Mouse (Mus musculus): Measurements from ENCODE around the gene Cd24a.

Cd24a gene

DNA sequence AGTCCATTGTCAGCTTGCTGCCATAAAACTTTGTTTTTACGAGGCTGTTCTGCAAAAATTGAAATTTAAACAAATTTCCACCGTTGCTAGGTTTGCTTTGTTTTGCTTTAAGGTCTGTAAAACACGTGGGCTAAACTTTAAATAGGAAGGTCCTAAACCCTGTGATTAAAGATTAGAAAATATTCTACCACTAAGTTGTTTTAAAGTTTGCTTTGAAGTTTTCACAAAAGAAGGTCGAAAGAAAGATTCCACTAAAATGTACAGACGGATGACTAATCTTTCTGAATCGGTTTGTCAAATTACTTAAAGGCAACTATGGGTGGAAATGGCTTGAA is at the start of gene Cd24a:
TSS of gene Cd24a (plus strand) at position 288 of the 335 bp plus-strand sequence.
- no peak for DNase-seq

GRCm38 (mm10) chr10:43534382-43534781 is 43.7 kb upstream of the Cd24a start:
- no peak for DNase-seq

DNA sequence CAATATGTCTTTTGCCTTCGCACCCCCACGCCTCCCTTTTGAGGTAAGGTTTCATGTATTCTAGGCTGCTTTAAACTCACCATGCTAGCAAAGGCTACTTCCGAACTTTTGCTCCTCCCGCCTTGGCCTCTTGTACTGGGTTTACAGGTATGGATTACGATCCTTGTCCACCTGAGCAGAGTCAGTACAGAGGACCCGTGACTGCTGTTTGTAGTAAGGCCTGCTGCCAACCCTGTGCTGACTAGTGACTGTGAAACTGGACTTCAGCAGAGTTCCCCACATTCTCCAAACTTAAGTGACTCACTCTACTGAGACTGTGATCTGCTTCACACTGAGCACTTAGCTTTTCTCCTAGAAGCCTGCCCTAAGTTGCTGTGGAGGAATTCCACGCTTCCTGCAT is 40.4 kb upstream of the Cd24a start:
- no peak for DNase-seq

DNA sequence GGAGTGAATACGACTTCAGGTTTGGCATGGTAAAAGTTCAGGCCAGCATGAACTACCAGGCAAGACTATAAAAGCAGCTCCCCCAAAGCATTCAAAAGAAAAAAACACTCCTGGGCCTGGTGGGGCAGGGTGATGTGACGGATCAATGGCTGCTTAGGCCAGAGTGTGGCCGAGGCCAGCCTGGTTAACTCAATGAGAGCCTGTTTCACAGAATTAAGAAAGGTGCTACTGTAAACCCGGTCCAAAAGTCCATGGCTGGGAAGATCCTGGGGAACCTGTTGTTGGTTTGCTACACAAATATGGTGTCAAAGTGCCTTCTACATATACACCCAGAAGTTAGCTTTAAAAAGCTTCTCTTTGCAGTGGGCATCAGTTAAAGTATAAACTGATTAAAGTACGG is 39.3 kb upstream of the Cd24a start:
- DNase-seq: no peak

DNA sequence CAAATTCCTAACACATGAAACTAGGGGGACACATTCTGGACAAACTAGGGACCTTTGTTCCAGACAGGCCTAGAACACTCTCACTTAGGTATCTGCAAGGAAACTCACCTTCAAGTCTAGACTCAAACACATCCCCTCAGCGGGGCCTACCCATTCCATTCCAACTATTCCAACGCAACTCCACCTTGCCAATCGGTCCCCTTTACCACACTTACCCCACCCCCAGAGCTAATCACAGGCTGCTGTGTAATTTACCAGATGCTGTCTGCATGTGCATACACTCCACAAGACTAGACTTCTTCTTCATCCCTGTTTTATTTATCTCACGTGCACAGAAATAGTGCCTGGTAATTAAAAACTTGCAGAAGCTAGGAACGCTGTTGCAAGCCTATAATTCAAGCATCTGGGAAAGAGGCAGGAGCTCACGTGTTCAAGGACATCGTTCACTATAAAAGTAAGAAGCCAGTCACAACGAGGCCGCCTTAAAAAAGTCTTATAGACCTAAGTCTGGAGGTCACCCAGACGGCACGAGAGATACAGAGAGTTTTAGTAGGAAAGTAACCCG is 38.3 kb upstream of the Cd24a start:
- peak; percentile 38 for DNase-seq

DNA sequence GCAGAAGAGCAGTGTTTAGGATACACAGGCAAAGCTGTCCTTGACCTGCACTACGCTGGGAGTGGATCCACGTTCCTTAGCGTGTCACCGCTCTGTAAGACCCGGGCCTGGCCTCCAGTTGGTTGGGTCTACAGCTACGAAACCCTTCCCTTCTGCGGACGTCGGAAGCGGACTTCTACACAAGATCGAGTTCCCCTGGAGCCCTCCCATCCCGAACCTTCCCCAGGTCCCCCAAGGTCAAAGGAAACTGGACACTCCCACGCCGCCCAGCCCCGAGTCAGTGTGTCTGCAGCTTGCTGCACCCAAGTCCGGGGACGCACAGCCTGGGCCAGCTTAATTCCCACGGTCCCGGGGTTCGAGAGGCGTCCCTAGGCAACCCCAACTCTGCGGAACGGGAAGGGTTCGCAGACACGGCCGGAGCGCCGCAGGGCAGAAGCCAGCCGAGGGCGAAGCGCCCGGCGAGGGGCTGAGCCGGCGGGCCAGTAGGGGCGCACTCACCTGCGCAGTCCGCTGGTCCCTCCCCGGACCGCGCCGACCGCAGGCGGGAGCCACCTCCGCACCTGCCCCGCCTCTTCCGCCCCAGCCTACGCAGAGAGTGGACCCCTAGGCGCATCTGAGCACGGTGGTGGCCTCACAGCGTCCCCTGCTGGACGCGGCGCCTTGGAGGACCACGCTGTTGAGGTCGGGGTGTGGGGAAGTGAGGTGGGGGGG is 37.5 kb upstream of the Cd24a start, which contains the start of gene 1700021F05Rik:
TSS of gene 1700021F05Rik (minus strand) at position 553 of the 711 bp plus-strand sequence.
- DNase-seq: peak; percentile 95

- no peak for DNase-seq
These were observed 36.9 kb upstream of the Cd24a start for GRCm38 (mm10) chr10:43541153-43541544.

- no peak for DNase-seq
These were observed 28.7 kb upstream of the Cd24a start for GRCm38 (mm10) chr10:43549411-43549810.

DNA sequence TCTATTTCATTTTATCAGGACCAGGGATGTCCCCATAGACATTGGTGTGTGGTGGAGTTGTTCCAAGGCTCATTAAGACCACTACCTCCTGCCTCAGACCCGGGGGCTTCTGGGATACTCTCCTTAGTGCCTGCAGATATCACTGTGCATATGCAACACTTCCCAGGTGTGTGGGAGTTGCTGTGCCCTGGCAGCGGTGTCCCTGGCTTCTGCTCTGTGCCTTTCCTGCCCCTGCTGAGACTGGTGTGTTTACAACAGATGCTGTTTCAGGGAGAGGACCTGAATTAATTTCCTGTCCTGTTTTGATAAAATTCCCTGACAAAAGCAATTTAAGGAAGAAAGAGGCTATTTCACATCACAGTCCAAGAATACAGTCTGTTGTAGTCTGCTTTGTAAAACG is 27.2 kb upstream of the Cd24a start:
- no peak for DNase-seq

- DNase-seq: no peak
These were observed 26.7 kb upstream of the Cd24a start for GRCm38 (mm10) chr10:43551388-43551787.

GRCm38 (mm10) chr10:43557630-43558165 is 20.4 kb upstream of the Cd24a start:
- DNase-seq: no peak

DNA sequence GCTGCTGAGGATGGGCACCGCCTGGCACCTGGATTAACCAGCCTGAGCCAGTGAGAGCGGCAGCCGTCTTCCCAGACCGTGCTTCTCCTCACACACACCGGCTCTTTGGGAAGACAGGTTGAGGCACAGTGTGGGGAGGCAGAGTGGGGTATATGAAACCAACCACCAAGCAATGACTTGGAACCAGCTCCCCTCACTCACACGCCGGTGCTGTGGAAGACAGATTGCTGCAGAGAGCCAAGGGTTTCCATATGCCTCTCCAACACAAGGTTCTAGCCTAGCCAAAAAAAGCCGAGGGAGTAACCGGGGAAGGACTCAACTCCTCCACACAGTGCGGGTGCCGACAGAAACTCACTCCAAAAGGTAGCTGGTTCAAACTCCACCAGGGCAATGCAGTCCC is 18.8 kb upstream of the Cd24a start:
- no peak for DNase-seq

GRCm38 (mm10) chr10:43560765-43561164 is 17.3 kb upstream of the Cd24a start:
- DNase-seq: no peak

GRCm38 (mm10) chr10:43561311-43561710 is 16.8 kb upstream of the Cd24a start:
- no peak for DNase-seq

DNA sequence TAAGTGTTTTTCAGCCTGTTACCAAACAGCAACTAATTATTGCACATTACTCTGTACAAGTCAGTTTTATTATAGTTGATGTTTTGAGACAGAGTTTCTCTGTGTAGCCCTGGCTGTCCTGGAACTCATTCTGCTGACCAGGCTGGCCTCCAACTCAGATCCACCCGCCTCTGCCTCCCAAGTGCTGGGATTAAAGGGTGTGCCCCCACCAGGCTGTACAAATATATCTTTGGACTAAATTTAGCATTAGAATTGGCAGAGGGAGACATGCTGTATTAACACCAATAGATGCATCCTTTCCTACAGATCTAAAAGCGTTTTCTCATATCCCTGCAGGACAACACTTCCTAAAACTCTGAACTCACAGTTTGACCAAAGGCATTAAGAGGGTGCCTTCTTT is 3.7 kb upstream of the Cd24a start:
- DNase-seq: no peak

DNA sequence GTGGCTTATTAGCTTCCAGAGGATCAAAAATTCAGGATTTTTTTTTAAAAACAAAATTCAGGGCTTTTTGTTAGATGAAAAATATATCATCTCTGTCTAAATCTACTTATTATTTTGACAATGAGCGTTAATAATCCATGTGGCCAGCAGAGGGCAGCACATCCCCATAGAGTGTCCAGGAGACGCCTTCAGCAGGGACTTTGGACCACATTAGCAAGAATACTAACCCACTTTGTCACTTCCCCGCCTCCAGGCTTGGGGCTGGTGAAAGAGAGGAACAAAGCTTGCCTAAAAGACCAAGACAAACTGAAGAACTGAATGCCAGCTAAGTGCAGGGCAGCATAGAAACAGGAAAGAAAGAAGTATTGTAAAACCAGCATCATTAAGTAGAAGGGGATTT is 3.1 kb upstream of the Cd24a start:
- peak; percentile 71 for DNase-seq

GRCm38 (mm10) chr10:43577299-43577996 is 636 bp upstream of the Cd24a start:
- no peak for DNase-seq

- DNase-seq: no peak
These were observed 276 bp downstream of the Cd24a start for GRCm38 (mm10) chr10:43578366-43578753.

- DNase-seq: no peak
These were observed 783 bp downstream of the Cd24a start for GRCm38 (mm10) chr10:43578754-43579380.

- DNase-seq: no peak
These were observed 1.5 kb downstream of the Cd24a start for GRCm38 (mm10) chr10:43579381-43580261.

DNA sequence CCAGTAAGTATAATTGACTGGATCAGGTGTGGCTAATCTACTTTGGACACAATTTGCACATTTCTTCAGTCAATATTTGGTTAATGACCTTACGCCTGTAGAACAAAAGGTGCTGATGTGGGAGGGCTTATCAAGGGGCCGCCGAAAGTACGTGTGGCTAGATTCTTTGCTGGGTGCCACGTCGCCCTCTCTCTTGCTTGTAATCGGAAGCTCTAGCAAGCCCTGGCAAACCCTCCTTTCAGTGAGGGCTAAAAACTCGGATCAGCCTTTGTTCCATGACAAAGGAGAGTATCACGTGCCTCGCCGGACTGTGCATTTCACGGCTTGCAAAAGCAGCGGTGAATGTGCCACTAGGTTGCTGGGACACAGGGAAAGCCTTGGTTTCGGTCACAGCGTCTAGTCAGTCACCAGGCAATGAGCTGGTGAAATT is 2.6 kb downstream of the Cd24a start:
- DNase-seq: no peak

- DNase-seq: no peak
These were observed 3.2 kb downstream of the Cd24a start for GRCm38 (mm10) chr10:43581260-43581659.

Measured in cerebellum, adult 9-10 months (tissue).